Mouse (Mus musculus): Measurements from ENCODE around the gene Nos3. TPM values are rescaled to one million over a fixed set of nuclear protein-coding genes. Genes with fewer than 3 reads are reported as not detected.

The Nos3 gene
- total RNA-seq, 4 experiments from 2014 or later, result 6.6 to 9.0 (median 7.6) TPM

DNA sequence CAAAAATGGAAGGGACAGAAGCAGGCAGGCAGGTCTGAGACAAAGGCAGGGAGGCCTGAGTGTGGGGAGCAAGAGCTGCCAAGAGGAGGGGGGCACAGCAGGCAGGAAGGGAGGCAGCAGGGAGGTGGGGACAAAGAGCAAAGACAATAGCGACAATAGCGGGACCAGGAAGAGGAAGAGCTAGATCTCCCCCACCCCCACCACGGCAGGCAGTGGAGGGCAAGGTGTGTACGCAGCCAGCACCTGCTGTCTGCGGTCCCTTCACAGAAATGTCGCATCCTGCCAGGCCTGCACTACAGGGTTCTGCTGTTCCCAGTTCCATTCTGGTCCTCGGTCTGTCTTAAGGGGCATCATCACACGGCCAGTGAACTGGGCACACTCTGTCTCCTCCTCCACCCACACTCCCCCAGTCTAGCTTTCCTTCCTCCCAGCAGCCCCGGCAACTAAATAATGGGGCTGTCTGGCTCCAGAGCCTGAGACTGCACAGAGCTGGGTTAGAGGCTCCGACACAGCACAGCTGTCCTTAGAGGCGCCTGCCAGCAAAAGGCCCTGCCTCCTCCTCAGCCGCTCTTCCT is 20.0 kb upstream of the Nos3 start:
- no peak for DNase-seq (ENCODE audit: low spot score in 2 of 2)

- DNase-seq (ENCODE audit: low spot score in 2 of 2), result no peak
These were observed 18.3 kb upstream of the Nos3 start for GRCm38 (mm10) chr5:24346313-24346712.

- DNase-seq (ENCODE audit: low spot score in 2 of 2), result no peak
These were observed 17.3 kb upstream of the Nos3 start for GRCm38 (mm10) chr5:24347186-24347875.

- DNase-seq (ENCODE audit: low spot score in 2 of 2), result peak; percentile 25 to 43
These were observed 16.5 kb upstream of the Nos3 start for GRCm38 (mm10) chr5:24348128-24348527.

DNA sequence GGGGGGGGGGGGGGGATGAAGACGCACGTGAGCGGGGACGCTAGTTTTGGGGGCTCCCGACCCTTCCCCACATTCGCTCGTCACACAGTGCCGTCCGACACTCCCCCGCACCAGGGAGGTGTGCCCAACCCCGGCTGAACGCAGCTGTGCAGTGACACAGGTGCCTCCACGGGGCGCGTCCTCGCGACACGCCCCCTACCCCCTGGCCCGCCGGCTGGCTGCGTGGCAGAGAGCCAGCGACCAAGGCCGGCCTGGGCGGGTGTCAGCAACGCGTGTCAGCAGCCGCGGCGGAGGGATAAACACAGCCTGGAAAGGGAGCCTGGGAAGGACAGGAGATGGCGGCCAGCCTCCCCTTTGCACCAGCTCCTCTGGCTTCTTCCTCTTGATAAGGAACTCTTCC is 16.1 kb upstream of the Nos3 start:
- no peak for DNase-seq (ENCODE audit: low spot score in 2 of 2)

DNA sequence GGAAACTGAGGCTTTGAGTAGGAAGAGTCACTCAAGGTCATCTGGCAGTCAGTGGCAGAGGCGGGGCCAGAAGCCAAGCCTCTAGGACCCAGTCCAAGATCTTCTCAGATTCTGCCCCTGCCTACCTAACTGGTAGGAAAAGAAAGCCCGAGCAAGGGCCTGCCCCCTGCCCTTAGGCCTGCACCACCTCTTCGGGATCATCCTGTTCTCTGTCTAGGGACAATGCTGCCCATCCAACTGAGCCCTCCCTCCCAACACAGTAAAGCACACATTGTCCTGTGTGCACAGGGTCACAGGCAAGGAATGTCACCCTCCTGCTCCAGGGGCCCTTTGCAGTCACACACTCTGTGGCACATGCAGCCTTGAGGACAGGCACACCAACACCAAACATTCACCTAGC is 14.5 kb upstream of the Nos3 start:
- no peak for DNase-seq (ENCODE audit: low spot score in 2 of 2)

GRCm38 (mm10) chr5:24350531-24351250 is 13.9 kb upstream of the Nos3 start:
- DNase-seq (ENCODE audit: low spot score in 2 of 2), result no peak

- DNase-seq (ENCODE audit: low spot score in 2 of 2), result no peak
These were observed 13.3 kb upstream of the Nos3 start, which contains the start of gene Kcnh2 for GRCm38 (mm10) chr5:24351278-24351677. Gene Kcnh2, minus strand, starts transcription at chr5:24351604.

DNA sequence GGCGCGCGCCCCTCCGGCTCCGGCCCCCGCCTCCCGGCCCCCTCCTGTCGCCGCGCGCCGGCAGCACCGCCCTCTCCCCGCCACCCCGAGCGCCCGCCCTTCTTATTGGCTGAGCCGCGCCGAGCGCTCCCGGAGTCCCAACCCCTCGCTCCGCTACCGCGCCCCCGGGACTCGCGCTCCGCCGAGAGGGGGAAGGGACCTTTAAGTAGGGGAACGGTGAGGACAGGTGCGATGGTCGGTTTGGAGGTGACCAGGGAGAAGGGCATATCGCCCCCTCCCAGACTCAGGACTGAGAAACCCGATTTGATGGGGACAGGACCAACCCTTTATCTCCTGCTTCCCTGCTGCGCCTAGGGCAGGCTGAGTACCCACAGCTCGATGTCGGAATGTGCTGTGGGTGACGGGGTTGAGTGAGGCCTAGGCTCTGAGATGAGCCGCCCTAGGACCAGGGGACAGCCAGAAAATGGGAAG is 12.9 kb upstream of the Nos3 start:
- DNase-seq (ENCODE audit: low spot score in 2 of 2), result peak; percentile 69 to 78

DNA sequence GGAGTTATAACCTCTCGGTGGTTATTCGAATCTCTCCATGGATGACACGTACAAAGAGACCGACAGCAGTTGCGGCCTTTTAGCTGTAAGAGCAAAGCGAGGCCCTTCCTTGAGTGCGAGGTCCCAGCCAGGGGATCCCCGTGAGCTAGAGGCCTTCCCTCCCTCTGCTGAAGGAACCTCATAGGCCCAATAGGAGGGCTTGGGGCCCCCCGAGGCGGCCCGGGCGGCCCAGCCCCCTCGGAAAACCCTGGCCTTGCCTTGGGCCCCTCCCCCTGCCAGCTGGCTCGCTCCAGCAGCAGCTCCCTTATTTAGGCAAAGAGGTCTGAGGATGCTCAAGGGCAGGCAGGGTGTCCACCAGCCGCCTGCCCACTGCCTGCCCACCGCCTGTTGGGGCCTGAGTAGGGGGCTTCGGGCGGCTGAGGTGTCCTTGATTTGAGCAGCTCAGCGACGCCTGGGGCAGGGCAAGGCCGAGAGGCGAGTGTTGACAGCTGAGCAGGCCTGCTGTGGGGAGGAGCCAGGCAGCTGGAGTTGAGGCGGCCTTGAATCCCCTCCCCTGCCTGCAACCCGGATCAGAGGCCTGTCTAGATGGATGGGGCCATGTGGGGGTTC is 12.3 kb upstream of the Nos3 start:
- no peak for DNase-seq (ENCODE audit: low spot score in 2 of 2)

GRCm38 (mm10) chr5:24353327-24353726 is 11.3 kb upstream of the Nos3 start:
- no peak for DNase-seq (ENCODE audit: low spot score in 2 of 2)

GRCm38 (mm10) chr5:24356764-24357163 is 7.8 kb upstream of the Nos3 start:
- no peak for DNase-seq (ENCODE audit: low spot score in 2 of 2)

DNA sequence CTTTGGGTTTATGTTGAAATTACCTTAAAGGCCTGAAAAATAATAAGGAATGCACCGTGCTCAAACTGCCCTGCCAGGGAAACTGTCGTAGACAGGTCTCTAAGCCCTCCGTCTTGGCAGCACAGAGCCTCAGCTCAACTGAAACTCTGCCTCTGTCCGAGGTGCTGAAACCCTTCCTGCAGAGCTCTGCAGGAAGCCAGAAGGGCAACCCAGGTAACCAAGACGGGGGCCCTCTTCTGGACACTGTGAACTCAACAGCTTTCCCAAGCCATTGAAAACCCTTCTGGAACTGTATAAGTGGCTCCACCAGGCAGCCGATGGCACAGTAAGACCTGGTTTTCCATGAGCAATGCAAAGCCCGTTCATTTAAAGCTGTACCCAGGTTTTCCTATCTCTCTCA is 7.1 kb upstream of the Nos3 start:
- DNase-seq (ENCODE audit: low spot score in 2 of 2), result no peak

GRCm38 (mm10) chr5:24360792-24361454 is 3.7 kb upstream of the Nos3 start:
- peak; percentile 65 to 84 for DNase-seq (ENCODE audit: low spot score in 2 of 2)

DNA sequence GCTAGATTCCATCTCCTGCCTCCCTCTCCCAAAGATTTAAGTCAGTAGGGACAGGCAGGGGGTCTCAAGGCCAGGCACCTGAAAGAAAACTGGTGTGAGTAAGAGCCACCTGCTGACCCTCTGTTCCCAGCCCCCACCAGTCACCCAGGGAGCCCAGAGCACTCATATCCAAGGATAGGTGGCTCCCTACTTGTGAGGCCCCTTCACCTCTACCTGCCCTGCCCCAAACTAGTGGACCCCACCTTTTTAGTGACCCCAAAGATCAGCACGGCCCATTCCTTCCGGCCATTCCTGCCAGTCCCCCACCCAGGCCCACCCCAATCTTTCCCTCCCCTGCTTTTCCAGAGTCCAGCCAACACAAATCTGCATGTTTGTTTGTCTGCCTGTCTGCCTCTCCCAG is 1.1 kb upstream of the Nos3 start:
- DNase-seq (ENCODE audit: low spot score in 2 of 2), result no peak

GRCm38 (mm10) chr5:24364061-24364460 is 549 bp upstream of the Nos3 start:
- no peak for DNase-seq (ENCODE audit: low spot score in 2 of 2)

DNA sequence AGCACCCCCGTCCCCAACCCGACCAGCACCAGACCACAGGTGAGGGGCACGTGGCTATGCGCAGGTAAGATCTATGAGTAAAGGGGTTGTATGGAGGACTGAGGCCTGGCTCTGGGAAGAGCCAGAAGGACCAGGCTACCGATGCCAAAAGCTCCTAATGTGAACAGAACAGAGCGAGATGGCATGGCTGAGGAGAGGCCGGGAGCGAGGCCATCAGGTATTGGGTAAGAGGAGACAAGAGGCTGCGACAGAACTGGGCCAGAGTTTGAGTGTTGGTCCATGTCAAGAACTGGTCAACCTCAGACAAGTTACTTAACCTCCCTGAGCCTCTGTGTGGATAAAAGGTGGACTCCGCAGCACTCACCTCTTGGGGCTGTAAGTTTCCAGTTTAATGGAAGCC is 353 bp downstream of the Nos3 start:
- DNase-seq (ENCODE audit: low spot score in 2 of 2), result no peak

- no peak for DNase-seq (ENCODE audit: low spot score in 2 of 2)
These were observed 918 bp downstream of the Nos3 start for GRCm38 (mm10) chr5:24365528-24365927.

GRCm38 (mm10) chr5:24366426-24366825 is 1.8 kb downstream of the Nos3 start:
- no peak for DNase-seq (ENCODE audit: low spot score in 2 of 2)

DNA sequence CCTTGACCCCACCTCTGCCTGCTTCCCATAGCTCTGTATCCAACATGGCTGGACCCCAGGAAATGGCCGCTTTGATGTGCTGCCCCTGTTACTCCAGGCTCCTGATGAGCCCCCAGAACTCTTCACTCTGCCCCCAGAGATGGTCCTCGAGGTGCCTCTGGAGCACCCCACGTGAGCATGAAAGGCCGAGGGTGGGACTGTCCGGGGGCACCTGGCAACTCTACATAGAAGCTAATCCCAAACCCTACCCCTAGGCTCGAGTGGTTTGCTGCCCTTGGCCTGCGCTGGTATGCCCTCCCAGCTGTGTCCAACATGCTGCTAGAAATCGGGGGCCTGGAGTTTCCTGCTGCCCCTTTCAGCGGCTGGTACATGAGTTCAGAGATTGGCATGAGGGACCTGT is 5.2 kb downstream of the Nos3 start:
- no peak for DNase-seq (ENCODE audit: low spot score in 2 of 2)

- DNase-seq (ENCODE audit: low spot score in 2 of 2), result no peak
These were observed 9.2 kb downstream of the Nos3 start for GRCm38 (mm10) chr5:24373807-24374206.

DNA sequence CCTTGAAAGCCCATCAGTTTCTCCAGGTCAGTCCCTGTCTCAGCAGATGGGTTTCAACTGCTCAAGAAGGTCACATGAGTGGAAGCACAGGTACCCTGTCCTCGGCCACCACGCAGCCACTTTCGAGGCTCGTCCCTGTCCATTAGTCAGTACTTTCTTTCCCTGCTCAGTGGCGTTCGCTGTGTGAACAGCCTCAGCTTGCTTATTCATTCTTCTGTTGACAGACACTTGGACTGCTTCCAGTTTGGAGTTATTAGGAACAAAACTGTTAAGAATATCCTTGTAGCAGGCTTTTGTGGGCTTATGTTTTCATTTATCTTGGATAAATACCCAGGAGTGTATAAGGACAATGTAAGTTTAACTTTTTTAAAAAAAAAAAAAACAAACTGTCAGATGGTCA is 9.6 kb downstream of the Nos3 start:
- DNase-seq (ENCODE audit: low spot score in 2 of 2), result no peak
